Mouse (Mus musculus) bone marrow, adult 2 months (tissue): ENCODE data around the gene Gm45194. TPM values are rescaled to one million over a fixed set of nuclear protein-coding genes. Genes with fewer than 3 reads are reported as not detected.

Experiments used
- H3K27ac ChIP-seq: fragments of 200-500 bp; 2 replicates; pipeline ENCODE4 v1.5.1; 2012; ENCODE audit warnings: low read depth, mild to moderate bottlenecking, control low read depth, inconsistent platforms, low read length; ENCODE audit not compliant: control insufficient read depth, poor library complexity, insufficient read depth
- H3K4me1 ChIP-seq: fragments of 200-500 bp; 2 replicates; pipeline ENCODE4 v1.6.1; 2011; ENCODE audit warnings: low read length; ENCODE audit not compliant: control insufficient read depth, insufficient read depth
- H3K4me3 ChIP-seq: fragments of 200-500 bp; replicated peaks from 2 replicates; pipeline ENCODE3; 2011; ENCODE audit warnings: mild to moderate bottlenecking, low read depth, low read length, control low read depth; ENCODE audit not compliant: control insufficient read depth
- CTCF ChIP-seq: fragments of 200-500 bp; IDR thresholded peaks from 2 replicates; pipeline ENCODE4 v1.5.1; 2011; ENCODE audit warnings: low read length, control low read depth; ENCODE audit not compliant: control insufficient read depth, insufficient read depth
- POLR2A ChIP-seq: fragments of 200-500 bp; IDR thresholded peaks from 2 replicates; pipeline ENCODE4 v1.6.1; 2011; ENCODE audit warnings: low read depth, mild to moderate bottlenecking, control low read depth, low read length, borderline replicate concordance; ENCODE audit not compliant: control insufficient read depth
- WGBS: fragments of 180-500 bp; shearing (Covaris S2); methylation state at CpG from one replicate; pipeline ENCODE4 v1.1.7; 2018; 5-methylcytosine and 5-hydroxymethylcytosine counted together
- polyA plus RNA-seq: library from polyadenylated mRNA; stranded (reverse); fragments of >200 nt; gene quantifications from 2 replicates; pipeline ENCODE4 v1.2.4, GENCODE M21; 2011; ENCODE audit warnings: low replicate concordance; ENCODE audit not compliant: missing spikeins, insufficient read depth, insufficient read length

The Gm45194 gene
- not detected in 2 replicates for polyA plus RNA-seq

- WGBS = 20% methylated on average over 2 of the region's 2 CpGs
- TF ChIP-seq POLR2A (no peak), CTCF (no peak)
- H3K4me3 ChIP-seq = no peak within 1 kb of the TSS
- no peak within 1 kb of the TSS for H3K27ac ChIP-seq
- no peaks in the 10 kb centered on the region for H3K4me1 ChIP-seq
Measured at GRCm38 (mm10) chrX:111891089-111891488, at the start of gene Gm45194. Gene Gm45194, plus strand, starts transcription at chrX:111891389.

GRCm38 (mm10) chrX:111855878-111856277, 35.3 kb upstream of the Gm45194 start:
- Histone ChIP-seq H3K4me3 (no peak overlapping the region), H3K27ac (no peak overlapping the region), H3K4me1 (no peaks in the 10 kb centered on the region)
- TF ChIP-seq POLR2A = no peak
- no peak for TF ChIP-seq CTCF
- WGBS = 63% methylated on average over 3 of the region's 3 CpGs

- 74% methylated on average over 5 of the region's 5 CpGs for WGBS
- H3K27ac ChIP-seq = no peak overlapping the region
- TF ChIP-seq CTCF = no peak
- no peak for TF ChIP-seq POLR2A
Measured at GRCm38 (mm10) chrX:111881251-111881650, 9.9 kb upstream of the Gm45194 start.

GRCm38 (mm10) chrX:111894321-111895050, 3.3 kb downstream of the Gm45194 start:
- TF ChIP-seq POLR2A (no peak), CTCF (no peak)
- H3K27ac ChIP-seq = no peak overlapping the region
- H3K4me3 ChIP-seq = no peak overlapping the region
- no peaks in the 10 kb centered on the region for H3K4me1 ChIP-seq
- WGBS = 35% methylated on average over 71 of the region's 71 CpGs

More at GRCm38 (mm10) chrX:111881251-111881650, 9.9 kb upstream of the Gm45194 start:
- no peak overlapping the region for H3K4me3 ChIP-seq
- no peaks in the 10 kb centered on the region for H3K4me1 ChIP-seq

- no peak overlapping the region for H3K27ac ChIP-seq
- TF ChIP-seq CTCF (no peak), POLR2A (no peak)
- no peaks in the 10 kb centered on the region for H3K4me1 ChIP-seq
- WGBS = 26% methylated on average over 65 of the region's 70 CpGs
- no peak overlapping the region for H3K4me3 ChIP-seq
Measured at GRCm38 (mm10) chrX:111895084-111895779, 4.0 kb downstream of the Gm45194 start.

GRCm38 (mm10) chrX:111917422-111917821, 26.2 kb downstream of the Gm45194 start:
- no peak overlapping the region for H3K27ac ChIP-seq
- no peak overlapping the region for H3K4me3 ChIP-seq
- H3K4me1 ChIP-seq = no peaks in the 10 kb centered on the region
- no peak for TF ChIP-seq POLR2A
- TF ChIP-seq CTCF = no peak

GRCm38 (mm10) chrX:111960909-111961308, 69.7 kb downstream of the Gm45194 start:
- 54% methylated on average over 4 of the region's 4 CpGs for WGBS
- no peak overlapping the region for H3K27ac ChIP-seq
- H3K4me1 ChIP-seq = no peaks in the 10 kb centered on the region
- no peak overlapping the region for H3K4me3 ChIP-seq
- TF ChIP-seq POLR2A = no peak

GRCm38 (mm10) chrX:111999661-112000060, 108.5 kb downstream of the Gm45194 start:
- Histone ChIP-seq H3K27ac (no peak overlapping the region), H3K4me3 (no peak overlapping the region), H3K4me1 (no peaks in the 10 kb centered on the region)
- WGBS = 28% methylated on average over 1 of the region's 1 CpGs
- TF ChIP-seq CTCF (no peak), POLR2A (no peak)
